Mouse (Mus musculus) spleen, postnatal 10 days (tissue): ENCODE measurements at regions not wholly inside any gene's neighbourhood (a gene's known extent, or its start where the extent isn't known, plus 50 kb on each side); places are given as distances from the start of the nearest gene placed in this dataset.
A peak's percentile ranks its signal among the peaks of the same experiment; 100 is the strongest.

ENCODE experiments used
- DNase-seq, 2 experiments: peaks; one replicate each; pipeline ENCODE4 v3.0.0; 2021 to 2022; ENCODE audit warnings: low spot score in 2 of 2

DNA sequence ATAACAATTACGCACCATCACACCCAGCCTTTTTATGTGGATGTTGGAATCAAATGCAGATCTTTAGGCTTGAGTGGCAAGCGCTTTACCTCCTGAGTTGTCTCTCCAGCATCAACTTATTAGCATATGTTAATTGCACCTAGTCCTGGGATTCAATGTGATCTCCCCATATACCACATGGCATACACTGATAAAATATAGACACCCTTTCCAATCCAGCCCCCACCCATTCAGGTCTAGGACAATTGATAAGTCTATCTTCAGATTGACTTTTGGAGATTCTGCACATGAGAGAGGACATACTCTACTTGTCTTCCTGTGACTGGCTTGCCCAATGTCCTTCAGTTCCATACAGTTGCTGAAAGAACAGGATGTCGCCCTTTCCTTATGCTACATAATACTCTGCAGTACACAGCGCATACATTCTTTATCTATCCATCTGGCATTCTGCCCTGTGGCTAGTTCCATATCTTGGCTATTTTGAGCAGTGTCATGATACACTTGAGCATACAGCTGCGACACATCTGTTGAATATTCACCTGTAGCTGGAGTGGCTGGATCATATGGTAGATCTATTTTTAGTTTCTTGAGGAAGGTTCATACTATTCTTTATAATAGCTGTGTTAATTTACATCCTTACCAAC is 120.3 kb downstream of the Gsdmc2 start:
- DNase-seq: no peak

DNA sequence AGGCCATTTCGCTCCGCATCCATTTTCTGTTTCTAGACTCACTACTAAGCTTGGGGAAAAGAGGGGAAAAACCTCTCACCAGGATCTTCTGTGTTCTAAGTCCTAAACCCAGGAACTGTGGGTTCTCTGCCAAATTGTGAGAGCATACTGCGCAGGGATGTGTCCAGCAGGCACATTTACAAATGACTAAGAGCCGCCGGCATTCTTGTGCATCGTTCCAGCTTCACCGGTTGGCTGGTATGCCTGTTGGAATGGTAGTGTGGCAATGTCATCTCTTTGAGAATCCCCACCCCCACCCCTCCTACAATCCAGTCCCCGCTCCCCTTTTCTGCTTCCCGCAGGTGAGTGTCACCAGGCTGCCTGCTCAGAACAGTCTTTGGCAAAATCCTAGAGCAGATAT is 122.0 kb downstream of the Gsdmc2 start:
- no peak for DNase-seq

DNA sequence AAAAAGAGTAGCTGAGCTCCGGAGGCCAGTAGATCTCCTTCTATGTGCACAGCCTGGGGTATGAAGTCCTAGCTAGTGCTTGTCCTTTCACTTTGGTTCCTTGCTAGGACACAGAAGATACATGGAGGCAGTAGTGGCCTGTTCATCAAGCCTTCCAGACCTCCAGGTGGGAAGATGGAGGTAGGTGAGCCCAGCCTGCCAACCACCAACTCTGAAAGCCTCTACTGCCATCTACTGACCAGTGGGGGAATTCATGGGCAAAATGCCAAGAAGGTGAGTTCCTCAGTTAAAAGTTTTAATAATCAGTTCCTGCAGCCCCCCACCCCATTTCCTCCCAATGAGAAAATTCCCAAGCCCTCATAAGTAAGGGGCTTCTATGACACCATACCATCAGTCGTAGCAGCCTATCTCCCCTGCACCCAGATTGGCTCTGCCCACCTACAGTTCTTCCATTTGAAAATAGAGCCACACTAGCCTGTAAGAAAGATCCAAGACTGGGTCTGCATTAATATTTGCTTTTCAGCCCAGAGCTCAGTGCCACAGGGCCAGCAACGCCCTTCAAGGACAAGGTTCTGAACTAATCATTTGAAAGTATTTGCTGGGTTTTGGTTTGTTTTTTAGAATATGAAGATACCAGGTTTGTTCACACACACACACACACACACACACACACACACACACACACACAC is 123.2 kb downstream of the Gsdmc2 start:
- peak; percentile 59 to 73 for DNase-seq

DNA sequence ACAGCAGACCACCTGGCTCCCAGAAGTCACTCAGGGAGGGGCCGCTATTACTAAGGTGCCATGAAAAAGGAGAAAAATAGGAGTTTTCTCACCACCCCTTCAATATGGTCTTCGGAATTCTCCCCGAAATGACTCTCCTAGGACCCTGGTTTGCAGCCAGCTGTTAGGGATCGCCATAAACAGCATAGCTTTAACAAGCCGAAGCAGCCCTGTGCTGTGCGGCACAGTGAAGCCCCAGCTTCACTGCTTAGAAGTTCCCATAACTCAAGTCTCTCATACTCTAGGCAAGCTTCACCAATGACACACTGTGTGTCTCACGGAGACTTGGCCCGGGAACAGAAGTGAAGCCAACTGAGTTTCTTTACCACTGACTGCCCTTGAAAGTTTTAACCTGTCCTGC is 127.2 kb downstream of the Gsdmc2 start:
- DNase-seq: no peak

DNA sequence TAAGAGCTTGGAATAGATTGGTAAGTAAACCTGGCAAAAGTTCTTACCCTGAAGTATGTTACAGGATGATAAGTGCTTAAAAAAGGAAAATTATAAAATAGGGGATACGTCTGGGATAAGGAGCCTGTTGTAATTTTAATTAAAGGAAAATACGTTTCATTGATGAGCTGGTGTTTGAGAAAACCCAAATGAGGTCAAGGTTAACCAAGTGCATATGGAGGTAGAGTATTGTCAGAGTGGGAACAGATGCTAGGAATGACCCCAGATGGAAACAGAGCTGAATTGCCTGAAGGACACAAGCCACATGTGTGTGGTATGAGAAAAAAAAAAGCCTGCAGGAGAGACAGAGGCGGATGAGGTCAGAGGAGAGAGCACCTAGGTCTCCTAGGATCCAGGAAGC is 131.3 kb downstream of the Gsdmc2 start:
- no peak for DNase-seq

DNA sequence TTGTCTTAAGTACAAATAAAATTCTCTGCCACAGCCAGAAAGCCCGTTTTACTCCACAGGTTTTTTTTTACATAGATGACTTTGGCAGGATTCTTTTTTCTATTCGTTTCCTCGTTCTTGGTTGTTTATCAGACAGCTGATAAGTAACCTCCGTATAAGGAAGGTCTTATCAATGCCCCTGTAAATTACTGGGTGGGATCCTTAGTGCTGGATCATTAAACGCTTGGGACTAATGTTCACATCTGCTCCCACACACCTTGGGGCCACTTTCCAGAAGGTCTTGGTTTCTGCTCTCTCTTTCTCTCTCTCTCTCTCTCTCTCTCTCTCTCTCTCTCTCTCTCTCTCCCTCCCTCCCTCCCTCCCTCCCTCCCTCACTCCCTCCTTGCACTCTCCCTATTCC is 134.6 kb downstream of the Gsdmc2 start:
- DNase-seq: no peak

DNA sequence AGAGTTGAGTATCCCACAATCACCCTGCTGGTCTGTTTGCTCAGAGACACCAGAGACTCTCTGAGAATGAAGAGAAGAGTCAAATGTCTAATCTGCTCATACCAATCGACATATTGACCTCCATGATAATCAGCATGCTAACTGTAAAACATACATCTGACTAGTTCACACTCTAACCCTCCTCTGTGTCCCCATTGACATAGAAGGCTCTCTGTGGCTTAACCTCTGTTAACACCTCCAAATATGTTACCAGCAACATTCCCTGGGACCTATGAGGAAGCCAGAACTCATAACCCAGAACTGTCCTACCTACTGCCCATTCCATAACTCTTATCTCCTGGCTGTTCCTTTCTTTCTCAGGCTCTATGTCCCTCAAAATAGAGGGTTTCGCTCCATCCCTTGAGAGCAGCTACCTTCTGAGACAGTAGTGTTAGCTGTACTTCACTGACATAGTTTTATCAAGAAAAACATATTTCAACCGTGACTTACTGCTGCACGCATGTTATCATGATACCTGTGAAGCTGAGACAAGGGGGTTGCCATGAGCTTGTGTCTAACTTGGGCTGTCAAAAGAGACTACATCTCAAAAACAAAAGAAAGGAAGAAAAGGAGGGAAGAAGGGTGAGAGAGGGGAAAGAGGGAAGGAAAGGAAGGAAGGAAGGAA is 135.6 kb downstream of the Gsdmc2 start:
- no peak for DNase-seq

DNA sequence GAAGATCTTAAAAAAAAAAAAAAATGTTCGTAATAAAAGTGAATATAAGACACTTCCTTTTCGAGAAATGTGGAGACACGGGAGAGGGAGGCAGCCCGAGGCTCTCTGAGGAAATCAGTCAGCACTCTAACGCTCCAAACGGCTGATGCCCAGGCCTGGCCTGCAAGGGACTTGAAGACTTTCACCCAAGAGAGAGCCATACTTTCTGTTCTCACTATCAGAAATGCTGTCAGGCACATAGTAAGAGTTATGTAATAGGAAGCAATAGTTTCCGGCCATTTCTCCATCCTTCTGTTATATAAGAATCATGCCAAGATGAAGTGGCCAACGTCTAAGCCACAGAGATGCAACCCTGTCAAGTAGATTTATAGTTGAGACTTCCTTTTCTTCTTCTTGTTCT is 140.3 kb downstream of the Gsdmc2 start:
- DNase-seq: no peak

DNA sequence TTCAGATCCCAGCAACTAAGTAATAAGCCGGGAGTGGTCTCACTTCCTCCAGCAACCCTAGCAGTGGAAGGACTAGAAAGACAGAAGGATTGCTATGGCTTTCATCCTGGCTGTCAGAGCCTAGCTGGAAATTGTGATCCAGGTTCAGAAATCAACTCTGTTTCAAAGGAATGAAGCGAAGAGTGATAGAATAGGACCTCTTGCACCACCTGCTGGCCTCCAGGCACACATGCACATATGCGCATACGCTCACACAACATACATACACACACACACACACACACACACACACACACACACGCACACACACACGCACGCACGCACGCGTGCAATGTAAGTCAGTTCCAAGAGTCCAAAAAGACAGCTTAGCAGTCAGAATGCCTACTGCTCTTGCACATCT is 147.1 kb downstream of the Gsdmc2 start:
- DNase-seq: no peak

DNA sequence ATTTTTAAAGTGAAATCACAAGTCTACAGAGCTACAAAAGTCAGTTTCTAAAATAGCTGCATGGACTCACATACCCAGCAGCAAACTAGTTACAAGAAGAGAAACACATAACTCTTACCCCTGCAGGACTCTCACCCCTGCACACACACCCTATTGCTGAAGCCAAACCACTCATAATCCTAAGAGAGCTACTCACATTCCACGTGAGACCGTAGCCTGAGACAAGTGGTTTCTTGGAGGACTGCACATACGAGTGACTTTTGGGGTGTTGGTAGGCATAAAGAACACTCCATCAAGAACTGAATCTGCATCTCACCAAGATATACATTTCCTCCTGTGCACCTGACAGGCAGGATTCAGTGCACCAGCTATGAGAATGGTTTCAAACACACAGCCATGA is 150.8 kb downstream of the Gsdmc2 start:
- DNase-seq: no peak

DNA sequence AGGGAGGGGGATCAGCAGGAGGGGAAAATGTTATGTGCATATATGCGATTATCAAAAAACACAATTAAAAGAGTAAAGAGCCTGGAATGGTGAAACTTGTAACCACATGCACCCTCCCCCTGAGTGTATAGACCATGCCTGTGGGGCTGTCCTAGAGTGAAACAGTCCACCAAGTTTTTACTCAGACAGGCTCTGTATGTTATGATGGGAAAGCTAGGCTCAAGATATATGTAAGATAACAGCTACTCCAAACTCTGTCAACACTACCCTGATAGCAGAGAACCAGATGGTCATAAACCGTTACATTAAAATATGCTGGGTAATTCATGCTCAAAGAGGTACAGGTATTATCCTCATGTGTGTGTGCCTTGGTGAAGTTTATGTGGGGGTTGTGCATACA is 151.4 kb downstream of the Gsdmc2 start:
- DNase-seq: no peak

DNA sequence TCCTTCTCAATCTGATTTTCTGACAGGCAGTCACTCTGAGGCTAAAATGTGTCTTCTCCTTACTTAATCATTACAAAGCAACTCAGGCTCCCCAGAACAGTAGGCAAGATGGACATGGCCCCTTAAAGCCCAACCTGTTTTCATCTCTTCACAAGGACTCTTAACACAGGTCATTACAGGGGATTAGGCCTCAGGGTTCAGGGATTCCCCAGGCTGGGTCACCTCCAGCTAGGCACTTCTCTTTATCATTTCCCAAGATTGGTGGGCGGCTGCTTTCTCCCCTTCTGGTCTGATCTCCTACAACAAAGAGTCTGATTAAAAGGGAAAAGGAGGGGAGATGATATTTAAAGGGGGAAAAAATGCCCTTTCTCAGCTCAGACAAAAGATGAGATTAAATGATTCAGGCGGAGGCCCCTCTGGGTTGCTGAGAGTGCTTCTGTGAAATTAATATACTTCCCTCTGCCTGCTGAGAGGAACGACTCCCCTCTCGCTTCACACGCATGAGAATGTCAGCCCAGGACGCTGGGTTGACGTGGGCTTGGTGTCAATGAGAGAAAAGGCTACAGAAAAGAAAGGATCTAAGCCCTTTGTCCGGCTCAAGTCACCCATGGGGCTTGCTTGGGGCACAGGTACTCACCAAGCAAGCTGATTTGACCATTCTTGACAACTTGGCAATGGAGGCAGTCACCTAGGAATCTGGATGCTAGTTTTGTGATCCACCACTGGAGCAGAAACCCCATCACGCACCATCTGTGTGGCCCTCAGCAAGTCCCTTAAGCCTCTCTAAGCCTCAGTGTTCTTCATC is 152.3 kb downstream of the Gsdmc2 start:
- DNase-seq: no peak

DNA sequence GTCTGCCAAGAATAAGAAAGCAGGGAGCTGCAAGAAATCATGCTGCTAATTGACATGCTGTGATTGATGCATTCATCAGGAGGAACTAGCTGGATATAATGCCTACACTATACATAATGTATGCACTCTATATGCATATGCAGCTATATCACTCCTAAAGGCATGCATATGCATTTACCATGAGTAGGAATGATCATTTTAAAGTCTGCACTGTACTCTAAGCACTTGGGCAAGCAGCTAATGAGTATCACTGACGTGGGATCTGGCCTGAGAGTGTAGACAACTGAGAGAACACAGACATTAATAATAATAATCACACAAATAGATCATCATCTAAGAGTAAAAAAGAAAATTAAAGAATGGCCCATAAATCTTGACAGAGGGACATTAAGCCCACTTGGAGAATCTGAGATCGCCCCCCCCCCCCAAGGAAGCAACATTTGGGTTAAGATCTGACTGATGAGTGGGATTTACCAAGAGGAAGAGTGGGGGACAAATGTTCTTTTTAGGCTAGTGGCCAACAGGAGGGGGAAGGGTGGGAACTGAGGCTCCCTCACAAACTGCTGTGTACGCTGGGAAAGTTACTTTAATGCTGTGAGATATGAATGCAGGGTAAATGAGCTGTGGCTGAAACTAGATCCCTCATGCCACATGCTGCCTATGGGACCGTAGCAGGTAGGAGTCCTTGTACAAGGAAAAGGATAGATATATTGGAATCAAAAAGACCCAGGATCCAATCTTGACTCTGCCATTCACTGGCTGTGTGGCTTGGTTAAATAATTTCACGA is 155.0 kb downstream of the Gsdmc2 start:
- DNase-seq: no peak

DNA sequence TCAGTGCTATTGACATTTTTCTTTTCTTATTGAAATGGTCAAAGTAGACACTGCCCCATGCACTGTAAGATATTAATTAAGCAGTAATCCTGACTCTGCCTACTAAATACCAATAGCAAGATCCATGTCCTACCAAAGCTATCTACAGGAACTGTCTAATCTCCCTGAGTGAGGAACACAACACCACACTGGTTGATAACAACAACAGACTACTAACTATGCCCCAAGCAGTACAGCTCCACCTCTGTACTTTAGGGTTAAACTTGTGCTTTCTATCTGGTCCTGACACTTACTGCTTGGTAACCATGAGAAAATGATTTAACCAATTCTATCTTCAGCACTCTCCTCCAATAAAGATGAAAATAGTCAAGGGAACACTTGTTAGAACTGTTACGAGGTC is 157.1 kb downstream of the Gsdmc2 start:
- DNase-seq: no peak

DNA sequence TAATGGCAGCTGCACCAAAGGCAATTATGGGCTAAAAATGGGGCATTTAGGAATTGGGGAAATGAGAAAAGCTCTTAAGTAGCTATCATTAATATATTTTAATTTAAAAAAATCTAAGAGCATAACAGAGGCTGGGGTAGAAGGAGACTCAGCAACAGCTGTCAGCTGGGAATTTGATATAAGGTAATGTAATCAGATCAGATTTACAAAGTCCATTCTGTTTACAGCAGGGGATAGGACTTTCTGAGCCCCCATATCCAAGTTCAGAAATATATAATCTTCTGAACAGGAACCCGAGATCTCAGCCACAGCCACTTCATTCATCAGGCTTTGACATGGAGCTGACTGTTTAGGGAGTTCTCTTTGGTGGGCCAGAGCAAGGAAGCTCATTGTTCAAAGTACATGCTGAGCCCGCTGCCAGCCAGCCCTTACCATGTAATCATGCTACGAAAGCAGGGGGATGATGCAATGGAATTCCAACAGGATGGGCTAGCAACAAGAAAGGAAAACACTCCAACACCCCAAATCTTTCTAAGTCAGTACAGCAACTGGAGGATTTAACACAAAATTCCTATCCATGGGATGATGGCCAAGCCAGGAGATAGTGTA is 157.9 kb downstream of the Gsdmc2 start:
- DNase-seq: no peak

DNA sequence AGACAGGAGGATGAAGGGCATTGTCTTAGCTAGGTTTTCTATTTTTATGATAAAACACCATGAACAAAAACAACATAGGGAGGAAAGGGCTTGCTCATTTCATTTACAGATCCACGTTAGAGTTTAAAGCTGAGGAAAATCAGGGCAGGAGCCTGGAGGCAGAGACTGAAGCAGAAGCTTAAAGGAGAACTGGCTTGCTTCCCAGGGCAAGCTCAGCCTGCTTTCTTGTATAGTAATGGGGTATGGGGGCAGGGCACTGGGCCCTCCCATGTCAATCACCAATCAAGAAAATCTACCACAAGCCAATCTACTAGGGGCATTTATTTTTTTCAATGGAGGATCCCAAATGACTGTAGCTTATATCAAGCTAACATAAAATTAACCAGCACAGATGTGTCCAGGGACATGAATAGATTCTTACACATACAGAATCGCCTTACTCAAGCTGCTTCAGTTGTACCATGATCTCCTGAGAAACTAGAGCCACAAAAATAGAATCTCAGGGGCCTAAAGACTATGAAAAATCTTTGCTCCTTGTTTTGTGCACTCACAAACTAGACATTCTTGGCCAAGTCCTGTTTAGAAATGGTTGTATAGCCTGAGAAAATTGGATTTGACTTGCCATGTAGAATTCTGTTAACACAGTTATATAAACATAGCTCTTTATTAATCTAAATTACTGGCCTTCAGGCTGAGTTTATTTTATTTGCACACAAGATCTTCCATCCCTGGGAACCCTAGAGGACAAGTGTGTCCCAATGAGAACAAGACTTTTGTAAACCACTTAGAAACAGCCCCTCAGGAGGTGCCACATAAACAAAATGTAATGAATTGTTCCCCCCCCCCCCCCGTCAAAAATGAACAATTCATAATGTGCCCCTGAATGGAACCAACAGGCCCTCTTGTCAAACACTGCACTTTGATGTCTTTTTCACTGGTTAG is 164.7 kb downstream of the Gsdmc2 start:
- no peak for DNase-seq

DNA sequence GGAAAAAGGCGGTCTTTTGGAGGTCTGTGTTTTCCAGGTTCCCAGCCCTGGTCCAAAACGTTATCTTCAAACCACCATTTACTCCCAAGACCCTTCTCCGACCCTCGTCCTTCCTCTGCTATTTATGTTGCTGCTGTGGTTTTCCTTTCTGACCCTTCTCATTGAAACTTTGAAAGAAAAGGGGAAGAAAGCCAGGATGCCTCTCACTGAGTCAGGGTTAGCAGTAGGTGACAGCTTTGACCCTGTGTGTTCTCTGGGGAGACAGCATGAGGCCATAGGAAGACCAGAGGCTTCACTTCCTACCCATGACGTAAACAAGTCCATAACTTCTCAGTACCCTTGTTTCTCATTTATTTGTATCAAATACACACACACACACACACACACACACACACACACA is 166.1 kb downstream of the Gsdmc2 start:
- no peak for DNase-seq

DNA sequence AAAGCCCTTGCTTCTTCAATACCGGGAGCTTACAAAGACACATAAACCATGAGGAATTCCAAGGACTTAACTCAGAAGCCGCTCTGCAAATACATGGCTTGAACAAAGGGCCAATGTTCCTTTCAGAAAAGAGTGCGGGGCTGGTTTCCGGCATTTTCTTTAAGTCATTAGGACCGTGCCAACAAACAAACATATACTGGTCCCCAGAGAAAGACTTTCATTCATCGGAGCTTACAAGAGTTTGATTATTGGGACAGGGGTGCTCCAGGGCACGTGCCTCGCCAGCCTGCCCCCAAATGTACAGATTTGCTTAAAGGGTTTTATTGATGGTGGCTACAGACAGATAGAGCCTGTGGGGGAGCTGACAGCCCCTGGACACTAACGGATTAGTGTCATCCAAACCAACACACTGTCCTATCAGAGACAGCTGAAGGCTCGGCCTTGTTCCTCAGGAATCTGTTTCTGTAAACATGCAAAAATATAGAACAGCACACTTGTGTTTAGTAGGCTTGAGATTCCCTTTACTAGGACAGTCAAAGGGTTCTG is 169.4 kb downstream of the Gsdmc2 start:
- no peak for DNase-seq

DNA sequence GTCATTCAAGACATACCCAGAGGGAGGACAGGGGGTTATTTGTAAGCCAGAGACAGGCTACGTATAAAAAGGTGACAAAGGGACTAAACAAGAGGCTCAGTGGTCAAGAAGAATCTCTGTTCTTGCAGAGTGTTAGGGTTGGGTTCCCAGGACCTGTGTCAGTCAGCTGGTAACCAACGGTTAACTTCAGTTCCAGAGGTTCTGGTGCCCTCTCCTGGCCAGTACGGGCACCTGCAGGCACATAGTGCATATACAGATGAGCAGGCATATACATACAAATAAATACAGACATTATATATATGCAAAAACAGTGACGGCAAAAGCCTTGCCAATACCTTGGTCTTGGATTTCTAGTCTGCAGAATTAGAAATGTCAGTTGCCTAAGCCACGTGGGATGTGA is 170.6 kb downstream of the Gsdmc2 start:
- DNase-seq: no peak

DNA sequence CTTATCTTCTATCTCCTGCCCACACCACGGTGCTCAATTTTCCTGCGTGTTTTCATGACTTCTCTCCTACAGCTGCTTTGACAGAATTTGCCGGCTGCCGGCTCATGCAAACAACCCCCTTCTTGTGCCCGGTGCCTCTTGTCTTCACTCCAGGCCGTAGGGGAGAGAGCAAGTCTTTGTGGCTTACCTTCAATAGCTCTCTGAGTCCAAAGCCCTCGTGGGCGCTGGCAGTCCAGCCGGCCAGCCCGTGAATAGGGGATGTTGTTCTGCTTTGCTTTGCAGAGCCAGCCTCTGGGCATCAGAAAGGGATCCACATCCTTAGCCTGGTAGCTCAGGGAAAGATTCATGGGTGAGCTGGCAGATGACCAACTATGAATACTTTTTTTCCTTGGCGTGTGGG is 173.9 kb downstream of the Gsdmc2 start:
- DNase-seq: no peak
